Mouse (Mus musculus) lung, postnatal 36 days (tissue): ENCODE data around the gene Taar3.

Experiments used
- DNase-seq: peaks from one replicate; pipeline ENCODE4 v3.0.0; 2022; ENCODE audit warnings: mixed read lengths

Taar3 gene

DNA sequence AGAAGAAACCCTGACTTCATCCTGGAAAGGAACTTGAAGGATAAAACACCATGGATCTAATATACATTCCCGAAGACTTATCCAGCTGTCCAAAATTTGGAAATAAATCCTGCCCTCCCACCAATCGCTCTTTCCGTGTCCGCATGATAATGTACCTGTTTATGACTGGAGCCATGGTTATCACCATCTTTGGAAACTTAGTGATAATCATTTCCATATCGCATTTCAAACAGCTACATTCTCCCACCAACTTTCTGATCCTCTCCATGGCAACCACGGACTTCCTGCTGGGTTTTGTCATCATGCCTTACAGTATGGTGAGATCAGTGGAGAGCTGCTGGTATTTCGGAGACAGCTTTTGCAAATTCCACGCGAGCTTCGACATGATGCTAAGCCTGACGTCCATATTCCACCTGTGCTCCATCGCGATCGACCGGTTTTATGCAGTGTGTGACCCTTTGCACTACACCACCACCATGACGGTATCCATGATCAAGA lies at the start of gene Taar3:
TSS of gene Taar3 (plus strand) at position 51 of the 498 bp plus-strand sequence.
- no peak for DNase-seq

DNA sequence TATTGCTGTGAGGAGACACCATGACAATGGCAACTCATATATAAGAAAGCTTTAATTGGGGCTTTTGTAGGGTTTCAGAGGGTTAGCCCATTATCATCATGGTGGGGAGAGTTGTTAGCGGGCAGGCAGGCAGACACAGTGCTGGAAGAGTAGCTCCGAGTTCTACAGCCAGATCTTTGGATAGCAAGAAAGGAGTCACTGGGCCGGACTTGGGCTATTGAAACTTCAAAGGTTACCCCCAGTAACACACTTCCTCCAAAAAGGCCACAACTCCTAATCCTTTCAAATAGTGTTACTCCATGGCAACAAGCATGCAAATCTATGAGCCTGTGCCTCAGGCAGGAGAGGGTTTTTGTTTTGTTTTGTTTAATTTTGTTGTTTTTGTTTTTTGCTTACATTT lies 48.2 kb upstream of the Taar3 start:
- DNase-seq: no peak

DNA sequence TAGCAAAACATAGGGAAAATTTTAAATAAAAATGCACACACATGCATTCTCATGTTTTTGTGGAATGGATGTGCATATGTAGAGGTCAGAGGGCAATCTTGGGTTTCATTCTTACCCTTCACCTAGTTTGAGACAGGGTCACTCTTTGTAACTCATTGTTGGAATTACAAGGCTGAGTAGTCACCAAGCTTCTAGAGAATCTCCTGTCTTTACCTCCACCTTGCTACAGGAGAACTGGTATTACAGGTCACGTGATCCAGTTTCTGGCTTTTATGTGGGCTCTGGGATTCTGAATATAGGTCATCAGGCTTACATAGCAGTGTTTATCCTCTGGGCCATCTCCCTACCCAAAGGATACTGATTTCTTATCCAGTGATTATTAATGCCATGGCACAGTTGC lies 43.7 kb upstream of the Taar3 start:
- DNase-seq: no peak

DNA sequence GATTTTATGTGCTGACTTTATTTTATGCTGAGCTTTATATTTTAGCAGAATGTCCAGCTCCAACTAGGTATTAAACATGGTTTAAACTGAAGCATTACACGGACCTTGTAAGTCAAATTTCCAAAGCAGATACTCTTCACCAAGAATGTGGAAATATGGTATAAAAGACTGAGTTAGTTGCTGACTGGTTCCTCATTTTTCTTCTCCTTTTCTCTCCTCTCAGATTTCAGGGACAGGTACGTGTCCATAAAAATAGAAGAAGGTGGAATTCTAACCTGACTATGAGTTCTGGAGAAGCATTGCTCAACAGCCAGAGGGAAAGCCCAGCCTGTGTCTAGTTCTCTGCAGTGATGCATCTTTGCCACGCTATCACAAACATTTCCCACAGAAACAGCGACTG lies 29.3 kb upstream of the Taar3 start, which contains the start of gene Taar1:
TSS of gene Taar1 (plus strand) at position 301 of the 400 bp plus-strand sequence.
- no peak for DNase-seq

- DNase-seq: no peak
Measured at GRCm38 (mm10) chr10:23922468-23922867, 26.9 kb upstream of the Taar3 start.

DNA sequence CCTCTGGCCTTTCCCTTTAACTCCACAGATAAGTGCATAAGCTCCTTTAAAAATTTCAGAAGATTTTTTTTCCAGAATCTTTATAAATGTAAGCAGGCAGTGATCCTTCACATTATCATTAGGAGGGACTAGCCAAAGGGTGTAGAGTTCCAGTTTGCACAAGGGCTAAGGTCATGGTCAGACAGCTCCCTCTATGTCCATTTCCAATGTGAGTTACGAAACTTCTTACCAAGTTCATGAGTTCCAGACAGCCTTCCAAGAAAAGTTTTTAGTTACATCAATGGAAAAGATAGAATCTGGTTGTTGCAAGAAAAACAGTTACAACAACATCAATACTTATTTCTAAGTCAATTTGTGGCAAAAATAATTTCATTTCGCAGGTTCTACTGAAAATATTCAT lies 25.4 kb upstream of the Taar3 start:
- no peak for DNase-seq

GRCm38 (mm10) chr10:23937613-23938012 lies 11.7 kb upstream of the Taar3 start:
- DNase-seq: no peak

- DNase-seq: no peak
Measured at GRCm38 (mm10) chr10:23938312-23938711, 11.0 kb upstream of the Taar3 start, which contains the start of gene Taar2. TSS of gene Taar2 (plus strand) at chr10:23938572.

DNA sequence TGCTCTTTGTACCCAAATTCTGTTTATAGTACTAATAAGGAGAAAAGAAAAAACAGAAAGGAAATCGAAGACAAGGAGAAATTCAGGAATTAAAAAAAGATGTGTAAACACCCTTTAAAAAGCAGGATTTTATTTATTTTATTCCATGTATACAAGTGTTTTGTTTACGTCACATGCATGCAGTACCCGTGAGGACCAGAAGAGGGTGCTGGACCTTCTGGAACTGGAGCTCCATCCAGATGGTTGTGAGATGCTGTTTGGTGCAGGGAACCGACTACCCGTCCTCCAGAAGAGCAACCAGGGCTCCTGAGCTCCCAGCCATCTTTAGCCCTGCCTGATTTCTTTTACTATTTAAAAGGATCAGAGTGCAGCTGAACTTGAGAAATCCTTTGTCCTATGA lies 6.9 kb upstream of the Taar3 start:
- DNase-seq: peak; percentile 22

DNA sequence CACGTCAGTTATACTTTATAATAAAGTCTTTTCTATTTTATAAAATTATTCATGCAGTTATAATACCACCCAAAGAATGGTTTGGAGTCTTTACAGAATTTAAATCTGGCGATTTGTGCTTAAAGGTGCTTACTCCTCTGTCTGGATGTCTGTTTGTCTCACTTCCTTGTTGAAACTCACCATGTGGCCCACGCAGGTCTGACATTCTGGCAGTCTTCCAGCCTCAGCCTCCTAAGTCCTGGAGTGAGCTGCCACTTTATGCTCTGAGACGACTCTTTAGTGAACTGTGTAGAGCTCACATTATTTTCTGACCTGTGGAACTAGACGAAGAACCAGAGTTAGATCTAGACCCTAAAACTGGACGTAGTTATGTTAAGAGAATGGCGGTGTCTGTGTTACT lies 1.3 kb upstream of the Taar3 start:
- peak; percentile 23 for DNase-seq

DNA sequence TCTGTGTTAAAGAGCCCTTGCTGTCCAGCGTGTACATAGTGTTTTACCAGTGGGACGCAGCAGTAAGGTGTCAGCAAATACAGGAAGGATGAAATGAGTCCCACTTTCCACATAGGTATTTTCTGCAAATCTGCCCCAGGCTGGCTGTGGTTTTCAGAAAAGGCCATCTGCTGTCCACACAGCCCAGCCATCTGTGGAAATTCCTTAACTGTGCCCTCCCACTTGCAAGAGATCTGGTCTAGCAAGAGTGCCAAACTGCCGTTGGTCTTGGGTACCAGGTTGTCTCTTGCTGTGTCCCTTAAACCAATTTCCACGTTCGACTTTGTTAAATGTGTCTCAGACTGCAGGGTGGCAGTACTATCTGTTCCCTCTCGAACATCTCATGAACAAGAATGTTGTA lies 2.4 kb downstream of the Taar3 start:
- no peak for DNase-seq

GRCm38 (mm10) chr10:23959071-23959470 lies 9.7 kb downstream of the Taar3 start:
- DNase-seq: peak; percentile 21

DNA sequence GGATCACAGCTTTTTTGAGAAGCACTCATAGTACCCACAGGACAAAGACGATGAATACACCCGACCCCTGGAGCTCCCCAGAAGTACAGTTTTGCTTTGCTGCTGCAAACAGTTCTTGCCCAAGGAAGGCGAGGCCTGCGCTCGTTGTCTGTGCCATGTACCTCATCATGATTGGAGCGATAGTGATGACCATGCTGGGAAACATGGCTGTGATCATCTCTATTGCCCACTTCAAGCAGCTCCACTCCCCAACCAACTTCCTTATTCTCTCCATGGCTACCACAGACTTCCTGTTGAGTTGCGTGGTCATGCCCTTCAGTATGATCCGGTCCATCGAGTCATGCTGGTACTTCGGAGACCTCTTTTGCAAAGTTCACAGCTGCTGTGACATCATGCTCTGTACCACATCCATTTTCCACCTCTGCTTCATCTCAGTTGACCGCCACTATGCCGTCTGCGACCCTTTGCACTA lies 11.1 kb downstream of the Taar3 start, which contains the start of gene Taar4:
TSS of gene Taar4 (plus strand) at position 51 of the 472 bp plus-strand sequence.
- no peak for DNase-seq

DNA sequence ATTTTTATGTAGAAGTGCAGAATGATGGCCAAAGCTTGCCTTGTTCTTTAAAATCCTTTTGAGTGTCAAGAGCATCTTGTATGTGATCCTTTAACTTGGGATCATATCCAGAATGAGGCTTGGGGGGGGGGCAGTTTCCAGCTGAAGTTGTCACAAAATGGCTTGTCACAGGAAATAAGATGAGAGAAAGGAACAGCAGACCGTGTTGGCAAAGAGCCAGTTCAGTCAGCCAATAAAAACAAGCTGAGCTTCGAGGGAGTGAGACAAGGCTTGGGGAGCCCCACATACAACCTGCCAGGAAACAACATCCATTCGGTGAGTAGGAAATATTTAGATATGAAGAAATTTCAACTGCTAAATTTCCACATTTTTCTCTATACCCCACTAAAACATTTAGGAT lies 14.1 kb downstream of the Taar3 start:
- DNase-seq: no peak

DNA sequence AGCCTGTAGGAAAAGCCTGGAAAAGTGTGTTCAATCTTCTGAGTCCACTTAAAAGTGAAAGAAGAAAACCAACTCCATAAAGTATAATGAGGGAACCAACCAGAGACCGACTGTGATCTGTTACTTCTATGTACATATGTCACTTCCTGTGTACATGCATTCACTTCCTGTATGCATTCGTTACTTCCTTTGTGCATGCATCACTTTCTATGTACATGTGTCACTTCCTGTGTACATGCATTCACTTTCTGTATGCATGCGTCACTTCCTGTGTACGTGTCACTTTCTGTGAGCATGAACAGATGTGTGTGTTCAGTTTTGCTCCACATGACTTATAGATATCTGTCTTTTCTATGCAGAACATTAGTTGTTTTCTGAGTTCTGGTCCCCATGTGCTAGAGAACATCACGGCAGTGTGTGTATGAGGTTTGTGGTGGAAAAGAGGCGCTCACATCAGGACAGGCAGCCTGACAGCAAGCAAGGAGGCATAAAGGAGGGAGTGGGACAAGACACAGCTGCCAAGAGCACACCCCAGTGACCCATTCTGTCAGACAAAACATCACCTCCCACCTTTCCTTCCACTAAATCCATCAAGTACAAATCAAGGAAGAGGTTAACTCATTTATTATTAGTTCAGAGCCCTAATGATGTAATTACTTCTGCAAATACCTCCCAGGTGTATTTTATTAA lies 15.7 kb downstream of the Taar3 start:
- no peak for DNase-seq

- DNase-seq: no peak
Measured at GRCm38 (mm10) chr10:23970656-23971165, 21.4 kb downstream of the Taar3 start, which contains the start of gene Taar5. TSS of gene Taar5 (plus strand) at chr10:23970706.

GRCm38 (mm10) chr10:23971256-23971655 lies 21.9 kb downstream of the Taar3 start:
- DNase-seq: no peak

GRCm38 (mm10) chr10:23977958-23978357 lies 28.6 kb downstream of the Taar3 start:
- DNase-seq: no peak

GRCm38 (mm10) chr10:23978901-23979705 lies 29.7 kb downstream of the Taar3 start:
- DNase-seq: peak; percentile 78

DNA sequence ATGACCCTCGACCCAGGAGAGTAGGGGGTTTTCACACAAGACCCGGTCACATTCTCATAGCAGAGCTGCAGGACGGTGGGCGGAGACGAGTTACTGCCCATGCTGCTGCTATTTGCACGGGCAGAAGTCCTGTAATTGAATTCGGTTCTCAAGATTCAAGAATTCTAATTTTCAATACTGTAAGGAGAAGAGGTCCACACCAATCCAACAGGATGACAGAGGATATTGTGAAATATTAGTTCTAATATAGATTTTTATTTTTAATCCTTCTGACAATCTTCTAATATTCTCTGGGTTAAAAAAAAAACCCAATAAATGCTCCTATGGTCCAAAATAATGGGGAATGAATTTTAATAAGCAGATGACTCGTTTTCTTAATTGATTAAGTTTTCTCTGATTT lies 36.2 kb downstream of the Taar3 start, which contains the start of gene Taar6:
TSS of gene Taar6 (minus strand) at position 101 of the 400 bp plus-strand sequence.
- DNase-seq: no peak

- DNase-seq: no peak
Measured at GRCm38 (mm10) chr10:23986419-23986818, 37.1 kb downstream of the Taar3 start.

DNA sequence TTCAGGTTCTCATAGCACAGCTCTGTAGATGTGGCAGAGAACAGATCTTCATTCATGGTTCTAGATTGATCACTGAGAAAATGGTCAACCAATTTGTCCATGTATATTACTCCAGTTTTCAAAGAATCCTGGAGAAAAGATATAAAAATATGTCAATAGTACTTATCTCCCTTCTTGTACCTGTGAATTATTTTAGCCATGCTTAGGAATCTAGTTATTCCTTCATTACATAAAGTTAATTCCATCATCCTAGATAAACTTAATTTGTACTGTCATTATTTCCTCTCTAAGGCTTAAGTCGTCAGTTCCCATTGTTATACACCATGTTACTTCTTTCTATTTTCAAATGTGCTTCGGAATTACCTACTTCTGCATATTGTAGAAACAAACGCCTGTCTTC lies 44.0 kb downstream of the Taar3 start, which contains the start of gene Taar7a:
TSS of gene Taar7a (minus strand) at position 101 of the 400 bp plus-strand sequence.
- no peak for DNase-seq

GRCm38 (mm10) chr10:23999639-24000038 lies 50.3 kb downstream of the Taar3 start, which contains the start of gene Taar7b:
TSS of gene Taar7b (plus strand) at chr10:23999939.
- DNase-seq: no peak
